Mouse (Mus musculus): ENCODE data around the gene Oat.

The Oat gene

DNA sequence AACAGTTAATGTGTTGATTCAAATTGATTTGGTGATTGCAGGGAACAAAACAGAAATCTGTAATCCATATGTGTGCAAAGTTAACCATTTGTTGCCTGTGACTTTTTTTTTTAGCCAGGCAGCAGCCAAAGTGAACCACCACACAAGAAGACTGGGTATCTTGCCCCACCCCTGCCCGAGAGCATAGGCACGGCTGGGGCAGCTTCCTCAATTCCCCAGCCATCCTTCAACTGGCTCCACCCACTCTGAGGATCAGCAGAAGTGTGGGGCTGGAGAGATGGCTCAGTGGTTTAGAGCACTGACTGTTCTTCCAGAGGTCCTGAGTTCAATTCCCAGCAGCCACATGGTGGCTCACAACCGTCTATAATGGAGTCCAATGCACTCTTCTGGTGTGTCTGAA, 34.6 kb downstream of the Oat start:
- no peak for DNase-seq (ENCODE audit: low spot score)

DNA sequence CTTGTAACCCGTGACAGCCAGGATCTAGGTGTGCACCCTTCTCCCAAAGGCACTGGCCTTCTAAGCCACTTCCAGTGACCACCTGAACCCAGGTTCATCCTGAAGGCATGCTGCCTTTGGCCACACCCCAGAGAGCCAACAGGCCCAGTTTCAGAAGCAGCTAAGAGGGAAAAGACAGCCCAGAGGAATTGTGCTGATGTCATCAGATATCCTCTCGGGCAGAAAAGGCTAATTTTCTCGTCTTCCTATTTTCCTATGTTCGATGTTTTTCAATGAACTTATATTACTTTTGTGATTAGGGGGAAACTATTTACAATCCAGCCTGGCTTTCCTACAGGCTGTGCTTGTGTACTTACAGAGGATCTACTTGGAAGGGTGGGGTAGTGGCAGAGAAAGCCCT, 35.6 kb downstream of the Oat start:
- no peak for DNase-seq (ENCODE audit: low spot score)

DNA sequence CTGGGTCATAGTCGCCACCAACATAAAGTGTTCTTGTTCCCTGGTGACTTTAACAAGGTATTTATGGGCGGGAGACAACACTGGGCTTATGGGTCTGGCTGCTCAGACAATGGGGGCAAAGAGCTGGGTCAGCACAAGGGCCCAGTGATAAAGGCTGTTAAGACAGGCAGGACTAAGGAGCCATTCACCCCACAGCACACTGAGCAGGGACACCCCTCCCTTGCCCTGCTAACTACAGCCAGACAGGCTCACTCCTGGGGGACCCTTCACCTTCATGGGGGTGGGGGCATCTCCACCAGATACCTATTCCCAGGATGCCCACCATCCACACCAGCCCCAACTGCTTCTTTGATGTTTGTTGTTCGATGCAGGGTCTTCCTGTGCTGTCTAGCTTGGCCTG, 47.0 kb downstream of the Oat start:
- DNase-seq (ENCODE audit: low spot score), result no peak

DNA sequence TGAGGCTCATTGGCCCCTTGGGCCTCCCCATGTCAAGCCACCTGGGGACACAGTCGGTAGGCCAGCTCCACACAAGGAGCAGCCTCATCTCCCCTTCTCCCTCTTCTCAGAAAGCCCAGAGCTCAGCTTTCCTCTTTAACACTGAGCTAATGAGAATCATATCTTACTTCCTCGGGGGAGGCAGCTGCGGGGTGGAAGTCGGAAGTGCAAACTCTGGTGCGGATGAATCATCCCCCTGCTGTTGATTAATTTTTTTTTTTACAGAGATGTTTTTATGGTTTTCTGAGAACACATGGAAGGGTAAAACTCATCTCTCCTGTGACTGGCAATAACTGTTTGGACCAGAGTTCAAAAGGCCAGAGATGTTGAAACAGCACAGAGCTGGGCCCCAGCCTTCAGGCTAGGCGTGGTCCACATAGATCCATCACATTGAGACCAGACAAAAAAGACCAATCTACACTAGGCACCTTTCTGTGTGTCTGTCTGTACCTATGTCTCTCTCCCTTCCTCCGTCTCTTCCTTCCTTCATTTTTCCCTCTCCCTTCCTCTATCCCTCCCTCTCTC, 62.7 kb downstream of the Oat start:
- no peak for DNase-seq (ENCODE audit: low spot score)

DNA sequence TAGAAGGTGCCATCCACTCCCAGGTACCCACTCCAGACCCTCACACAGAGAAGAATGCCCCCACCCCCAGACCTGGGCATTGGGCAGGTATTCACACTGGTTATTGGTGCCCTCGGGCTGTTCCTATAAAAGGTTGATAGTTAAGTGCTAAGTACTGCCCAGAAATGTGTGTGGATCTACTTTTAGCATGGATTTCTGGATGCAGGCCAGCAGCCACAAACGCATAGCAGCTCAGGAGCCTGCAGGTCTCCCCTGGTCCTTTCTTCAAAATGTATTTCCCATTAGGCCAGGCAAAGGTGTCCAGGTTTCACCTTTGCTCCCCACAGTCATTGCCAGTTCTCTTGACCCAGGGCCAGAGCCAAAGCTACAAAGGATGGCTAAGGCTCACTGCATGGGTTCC, 67.1 kb downstream of the Oat start:
- no peak for DNase-seq (ENCODE audit: low spot score)
